Mouse (Mus musculus) kidney, embryonic 14.5 days (tissue): ENCODE measurements around the gene Vmn1r91. TPM values are rescaled to one million over a fixed set of nuclear protein-coding genes. Genes with fewer than 3 reads are reported as not detected.
"Not testable (repeated sequence)": the region's sequence is repeated elsewhere in the genome, so short reads cannot be mapped to it uniquely, and the experiment has no call there.

Experiments
- ATAC-seq: fragments of 200-750 bp; cut with Nextera tagmentation; 2 replicates; pipeline ENCODE4 v1.8.0; 2017; ENCODE audit warnings: moderate number of reproducible peaks, mild to moderate bottlenecking, moderate TSS enrichment, moderate library complexity; ENCODE audit not compliant: low FRiP score, low TSS enrichment
- H3K27ac ChIP-seq: fragments of 300-500 bp; sonication (generic); 2 replicates; pipeline ENCODE4 v1.5.1; 2014; ENCODE audit warnings: low read depth, mild to moderate bottlenecking, low read length, moderate library complexity, mixed read lengths
- H3K27me3 ChIP-seq: fragments of 300-500 bp; sonication (generic); 2 replicates; pipeline ENCODE4 v1.6.1; 2014; ENCODE audit warnings: mild to moderate bottlenecking, low read length; ENCODE audit not compliant: control insufficient read depth, insufficient read depth
- H3K36me3 ChIP-seq: fragments of 300-500 bp; sonication (generic); 2 replicates; pipeline ENCODE4 v1.6.1; 2014; ENCODE audit warnings: low read length, mixed read lengths; ENCODE audit not compliant: control insufficient read depth, insufficient read depth
- H3K4me1 ChIP-seq: fragments of 300-500 bp; sonication (generic); 2 replicates; pipeline ENCODE4 v1.6.1; 2014; ENCODE audit warnings: low read length, mixed read lengths; ENCODE audit not compliant: control insufficient read depth, insufficient read depth
- H3K4me2 ChIP-seq: fragments of 300-500 bp; sonication (generic); replicated peaks from 2 replicates; pipeline ENCODE4 v1.6.1; 2014; ENCODE audit warnings: low read depth, mild to moderate bottlenecking, low read length
- H3K4me3 ChIP-seq: fragments of 300-500 bp; sonication (generic); 2 replicates; pipeline ENCODE4 v1.5.1; 2014; ENCODE audit warnings: mild to moderate bottlenecking, low read length
- H3K9ac ChIP-seq: fragments of 300-500 bp; sonication (generic); 2 replicates; pipeline ENCODE4 v1.6.1; 2014; ENCODE audit warnings: low read depth, mild to moderate bottlenecking, low read length, moderate library complexity
- H3K9me3 ChIP-seq: fragments of 300-500 bp; sonication (generic); 2 replicates; pipeline ENCODE4 v1.6.1; 2016; ENCODE audit warnings: low read length; ENCODE audit not compliant: control insufficient read depth
- WGBS: fragments of 180-500 bp; shearing (Covaris S2); extraction: QIAGEN DNeasy Blood & Tissue Kit; methylation state at CpG from one replicate; pipeline ENCODE4 v1.1.7; 2014; 5-methylcytosine and 5-hydroxymethylcytosine counted together
- polyA plus RNA-seq: library from polyadenylated mRNA; unstranded; fragments of >200 nt; fragmentation: Nextera tagmentation; extraction: Ambion mirVana; gene quantifications from 2 replicates; pipeline ENCODE4 v1.2.1, GENCODE M21; 2014

Vmn1r91 gene
- not detected in 2 replicates for polyA plus RNA-seq

DNA sequence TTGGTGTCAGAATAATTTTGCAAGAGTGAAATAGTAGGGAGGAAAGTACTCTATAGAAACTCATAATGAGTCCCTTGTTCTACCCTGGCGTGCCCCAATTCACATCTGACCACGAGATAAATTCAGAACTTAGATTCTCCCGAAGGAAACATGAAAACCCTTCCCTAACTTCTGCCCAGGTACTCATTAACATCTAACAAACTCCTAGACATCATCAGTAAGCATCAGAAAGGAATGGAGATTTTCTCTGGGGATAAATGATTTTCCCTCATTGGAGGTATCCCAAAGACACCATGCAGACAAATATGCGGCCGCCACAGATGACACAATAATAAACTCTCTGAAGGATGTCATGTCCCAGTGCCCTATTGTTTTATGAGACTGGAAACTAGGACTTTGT is at the start of gene Vmn1r91:
TSS of gene Vmn1r91 (plus strand) at position 301 of the 400 bp plus-strand sequence.
- not testable (repeated sequence) for H3K4me3 ChIP-seq, H3K4me2 ChIP-seq, H3K27me3 ChIP-seq, ATAC-seq, H3K9ac ChIP-seq, H3K27ac ChIP-seq, H3K36me3 ChIP-seq, H3K4me1 ChIP-seq, H3K9me3 ChIP-seq
- 79% methylated on average over 5 of the region's 5 CpGs for WGBS

DNA sequence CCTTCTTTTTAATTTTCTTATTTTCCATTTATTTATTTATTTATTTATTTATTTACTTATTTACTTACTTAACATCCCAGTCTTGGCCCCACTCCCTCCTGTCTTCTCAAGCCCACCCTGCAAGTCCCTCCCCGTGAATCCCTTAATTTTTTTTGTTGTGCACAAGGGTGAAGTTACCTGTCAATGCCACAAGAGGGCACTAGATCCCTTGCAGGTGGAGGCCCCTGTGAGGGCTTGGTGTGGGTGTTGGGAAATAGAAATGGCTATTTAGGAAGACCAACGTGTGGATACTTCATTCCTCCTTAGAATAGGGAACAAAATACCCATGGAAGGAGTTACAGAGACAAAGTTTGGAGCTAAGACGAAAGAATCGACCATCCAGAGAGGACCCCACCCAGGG is 35.4 kb upstream of the Vmn1r91 start:
- H3K27ac ChIP-seq, H3K4me1 ChIP-seq, H3K4me3 ChIP-seq, H3K9me3 ChIP-seq, H3K36me3 ChIP-seq, H3K4me2 ChIP-seq, ATAC-seq, H3K9ac ChIP-seq, H3K27me3 ChIP-seq: not testable (repeated sequence)
- 71% methylated on average over 4 of the region's 4 CpGs for WGBS

DNA sequence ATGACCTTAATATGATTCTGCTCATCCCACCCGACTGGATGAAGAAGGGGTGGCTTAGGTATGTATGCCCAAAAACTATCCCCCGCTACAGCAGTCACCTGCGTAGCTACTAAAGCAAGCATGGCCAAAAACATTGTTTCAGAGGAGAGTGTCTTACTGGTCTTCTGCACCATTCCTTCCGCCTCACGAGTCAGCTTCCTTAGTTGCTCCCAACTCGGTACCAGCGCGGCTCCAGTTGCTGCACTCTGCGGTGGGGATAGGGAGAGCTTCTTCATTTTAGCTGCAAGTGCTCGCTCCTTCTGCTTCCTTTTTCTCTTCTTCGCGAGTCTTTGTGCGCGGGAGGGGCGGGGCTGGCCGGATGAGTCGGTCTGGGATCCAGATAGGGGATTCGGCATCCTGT is 21.4 kb upstream of the Vmn1r91 start:
- ATAC-seq: not testable (repeated sequence)

DNA sequence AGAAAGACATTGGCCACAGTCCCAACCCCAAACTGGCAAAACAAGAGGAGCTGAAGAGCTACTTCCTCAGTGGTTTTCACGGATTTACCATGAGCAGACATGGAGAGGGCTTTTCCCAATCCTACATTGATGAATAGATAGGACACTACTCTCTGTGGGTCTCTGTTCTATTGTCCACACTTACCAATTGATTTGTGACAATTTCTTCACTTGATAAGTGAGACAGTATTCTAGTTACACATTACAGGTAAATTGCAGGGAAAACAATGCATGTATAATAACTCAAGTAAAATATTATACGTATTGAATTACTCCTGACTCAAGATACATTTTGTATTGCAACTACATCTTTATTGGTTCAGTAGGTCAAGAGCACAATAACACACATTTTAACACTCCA is 23.0 kb downstream of the Vmn1r91 start, which contains the start of gene Gm16442:
TSS of gene Gm16442 (minus strand) at position 101 of the 400 bp plus-strand sequence.
- not testable (repeated sequence) for ATAC-seq

More for the DNA sequence above, 21.4 kb upstream of the Vmn1r91 start:
- not testable (repeated sequence) for H3K4me1 ChIP-seq, H3K9ac ChIP-seq, H3K4me3 ChIP-seq, H3K27ac ChIP-seq, H3K36me3 ChIP-seq, H3K9me3 ChIP-seq, H3K4me2 ChIP-seq, H3K27me3 ChIP-seq
- 75% methylated on average over 18 of the region's 18 CpGs for WGBS

DNA sequence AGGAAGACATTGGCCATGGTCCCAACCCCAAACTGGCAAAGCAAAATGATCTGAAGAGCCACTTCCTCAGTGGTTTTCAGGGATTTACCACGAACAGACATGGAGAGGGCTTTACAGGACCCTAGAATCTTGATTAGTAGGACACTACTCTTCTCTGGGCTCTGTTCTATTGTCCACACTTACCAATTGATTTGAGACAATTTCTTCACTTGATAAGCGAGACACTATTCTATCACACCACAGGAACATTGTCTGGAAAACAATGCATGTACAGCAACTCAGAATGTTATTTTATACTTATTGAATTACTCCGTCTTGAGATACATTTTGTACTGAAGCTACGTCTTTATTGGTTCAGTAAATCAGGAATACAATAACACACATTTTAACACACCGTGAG is 39.5 kb downstream of the Vmn1r91 start, which contains the start of gene Vmn1r93:
TSS of gene Vmn1r93 (minus strand) at position 101 of the 400 bp plus-strand sequence.
- H3K9me3 ChIP-seq, H3K27ac ChIP-seq, ATAC-seq, H3K27me3 ChIP-seq, H3K36me3 ChIP-seq, H3K4me3 ChIP-seq, H3K4me2 ChIP-seq, H3K9ac ChIP-seq, H3K4me1 ChIP-seq: not testable (repeated sequence)
- WGBS: no CpG with 5 or more reads among the region's 5 CpGs

More for the DNA sequence above, 23.0 kb downstream of the Vmn1r91 start, which contains the start of gene Gm16442:
- H3K9me3 ChIP-seq, H3K27ac ChIP-seq, H3K27me3 ChIP-seq, H3K36me3 ChIP-seq, H3K4me2 ChIP-seq, H3K4me1 ChIP-seq, H3K9ac ChIP-seq, H3K4me3 ChIP-seq: not testable (repeated sequence)
- no CpG with 5 or more reads among the region's 2 CpGs for WGBS

Other genes starting within 250 kb of the Vmn1r91 start
- gene Gm19345, start 247.7 kb upstream of the Vmn1r91 start, polyA plus RNA-seq: 0.27 TPM in 1 of 2 replicates, not detected in the other
- not detected in 2 replicates for gene Ceacam16, start 238.4 kb upstream of the Vmn1r91 start, polyA plus RNA-seq
- gene Ceacam19, start 211.7 kb upstream of the Vmn1r91 start, polyA plus RNA-seq: not detected in 2 replicates
- gene Pvr, start 178.5 kb upstream of the Vmn1r91 start, polyA plus RNA-seq: 9.6 and 10.8 TPM in 2 replicates
- gene Igsf23, start 148.9 kb upstream of the Vmn1r91 start, polyA plus RNA-seq: not detected in 2 replicates
- not detected in 2 replicates for gene Ceacam20, start 134.3 kb upstream of the Vmn1r91 start, polyA plus RNA-seq
- not detected in 2 replicates for gene Nlrp9b, start 108.2 kb upstream of the Vmn1r91 start, polyA plus RNA-seq
- not detected in 2 replicates for gene Gm16442, start 22.9 kb downstream of the Vmn1r91 start, polyA plus RNA-seq
- gene Vmn1r93, start 39.4 kb downstream of the Vmn1r91 start, polyA plus RNA-seq: not detected in 2 replicates
- gene Vmn1r94, start 68.7 kb downstream of the Vmn1r91 start, polyA plus RNA-seq: not detected in 2 replicates
- not detected in 2 replicates for gene Vmn1r95, start 94.0 kb downstream of the Vmn1r91 start, polyA plus RNA-seq
- not detected in 2 replicates for gene Gm6164, start 105.9 kb downstream of the Vmn1r91 start, polyA plus RNA-seq
- gene Gm4498, start 134.1 kb downstream of the Vmn1r91 start, polyA plus RNA-seq: not detected in 2 replicates
- not detected in 2 replicates for gene Gm5890, start 163.2 kb downstream of the Vmn1r91 start, polyA plus RNA-seq
- gene Gm4133, start 234.4 kb downstream of the Vmn1r91 start, polyA plus RNA-seq: not detected in 2 replicates